Mouse (Mus musculus): Measurements from ENCODE around the gene Ebf1. TPM values are rescaled to one million over a fixed set of nuclear protein-coding genes. Genes with fewer than 3 reads are reported as not detected.

Ebf1 gene
- polyA plus RNA-seq, 1 experiment from 2014 or later = 30.7 TPM

GRCm38 (mm10) chr11:44811007-44811406 is 193.9 kb downstream of the Ebf1 start:
- no peak for ATAC-seq
- 67% methylated on average over 6 of the region's 6 CpGs for WGBS
- no peak overlapping the region for H3K4me3 ChIP-seq

GRCm38 (mm10) chr11:44812193-44812746 is 195.2 kb downstream of the Ebf1 start:
- no peak overlapping the region for H3K4me3 ChIP-seq
- H3K27ac ChIP-seq = no peak overlapping the region
- WGBS = 86% methylated on average over 5 of the region's 5 CpGs
- H3K4me1 ChIP-seq = 0 out of 2 replicates have a peak, but pooled peaks cover 3% of the 10 kb centered on the region
- ATAC-seq = no peak
- H3K9ac ChIP-seq = no peak overlapping the region
- H3K36me3 ChIP-seq (ENCODE audit: poor library complexity, severe bottlenecking) = no peaks in the 10 kb centered on the region
- H3K4me2 ChIP-seq = no peak overlapping the region
- no peaks in the 10 kb centered on the region for H3K9me3 ChIP-seq (replicated peaks)
- H3K27me3 ChIP-seq = peaks cover 30% of the 10 kb centered on the region

More at GRCm38 (mm10) chr11:44811007-44811406, 193.9 kb downstream of the Ebf1 start:
- H3K4me2 ChIP-seq = no peak overlapping the region
- H3K9ac ChIP-seq = no peak overlapping the region
- no peaks in the 10 kb centered on the region for H3K36me3 ChIP-seq (ENCODE audit: poor library complexity, severe bottlenecking)
- no peaks in the 10 kb centered on the region for H3K9me3 ChIP-seq (replicated peaks)
- H3K4me1 ChIP-seq = peaks cover 8% of the 10 kb centered on the region; the same call in 1 of the 2 replicates
- H3K27me3 ChIP-seq = peaks cover 30% of the 10 kb centered on the region
- H3K27ac ChIP-seq = no peak overlapping the region

GRCm38 (mm10) chr11:44813534-44813933 is 196.4 kb downstream of the Ebf1 start:
- Histone ChIP-seq H3K9ac (no peak overlapping the region), H3K36me3 (ENCODE audit: poor library complexity, severe bottlenecking) (no peaks in the 10 kb centered on the region), H3K9me3 (replicated peaks) (no peaks in the 10 kb centered on the region), H3K4me1 (0 out of 2 replicates have a peak, but pooled peaks cover 3% of the 10 kb centered on the region), H3K4me2 (no peak overlapping the region), H3K27me3 (peaks cover 33% of the 10 kb centered on the region), H3K4me3 (no peak overlapping the region), H3K27ac (no peak overlapping the region)
- no peak for ATAC-seq
- 83% methylated on average over 7 of the region's 7 CpGs for WGBS

GRCm38 (mm10) chr11:44814847-44815246 is 197.7 kb downstream of the Ebf1 start:
- ATAC-seq = no peak
- Histone ChIP-seq H3K4me1 (0 out of 2 replicates have a peak, but pooled peaks cover 3% of the 10 kb centered on the region), H3K27ac (no peak overlapping the region), H3K9ac (no peak overlapping the region), H3K27me3 (peaks cover 35% of the 10 kb centered on the region), H3K9me3 (replicated peaks) (no peaks in the 10 kb centered on the region), H3K4me2 (no peak overlapping the region), H3K36me3 (ENCODE audit: poor library complexity, severe bottlenecking) (no peaks in the 10 kb centered on the region), H3K4me3 (no peak overlapping the region)
- WGBS = 79% methylated on average over 5 of the region's 5 CpGs

GRCm38 (mm10) chr11:44815991-44816390 is 198.9 kb downstream of the Ebf1 start:
- H3K27me3 ChIP-seq = peaks cover 32% of the 10 kb centered on the region
- no peaks in the 10 kb centered on the region for H3K36me3 ChIP-seq (ENCODE audit: poor library complexity, severe bottlenecking)
- no peak overlapping the region for H3K9ac ChIP-seq
- no peaks in the 10 kb centered on the region for H3K9me3 ChIP-seq (replicated peaks)
- 0 out of 2 replicates have a peak, but pooled peaks cover 3% of the 10 kb centered on the region for H3K4me1 ChIP-seq
- ATAC-seq = no peak
- H3K4me2 ChIP-seq = no peak overlapping the region
- 50% methylated on average over 4 of the region's 4 CpGs for WGBS
- H3K27ac ChIP-seq = no peak overlapping the region
- H3K4me3 ChIP-seq = no peak overlapping the region

GRCm38 (mm10) chr11:44822312-44822711 is 205.2 kb downstream of the Ebf1 start:
- Histone ChIP-seq H3K4me3 (no peak overlapping the region), H3K9ac (no peak overlapping the region), H3K27ac (no peak overlapping the region), H3K36me3 (ENCODE audit: poor library complexity, severe bottlenecking) (no peaks in the 10 kb centered on the region), H3K27me3 (peaks cover 31% of the 10 kb centered on the region), H3K9me3 (replicated peaks) (no peaks in the 10 kb centered on the region), H3K4me1 (no peaks in the 10 kb centered on the region), H3K4me2 (no peak overlapping the region)
- ATAC-seq = peak; percentile 57; the same call in 1 of the 2 replicates

- Histone ChIP-seq H3K36me3 (ENCODE audit: poor library complexity, severe bottlenecking) (no peaks in the 10 kb centered on the region), H3K4me3 (peak overlapping the region; percentile 13), H3K27me3 (peaks cover 70% of the 10 kb centered on the region), H3K4me2 (peak overlapping the region; percentile 48), H3K9me3 (replicated peaks) (no peaks in the 10 kb centered on the region), H3K27ac (peak overlapping the region; percentile 48), H3K4me1 (peaks cover 23% of the 10 kb centered on the region), H3K9ac (peak overlapping the region; percentile 51)
- ATAC-seq = peak; percentile 22; the same call in 1 of the 2 replicates
- WGBS = 3% methylated on average over 14 of the region's 14 CpGs
Measured at GRCm38 (mm10) chr11:44832227-44832939, 215.3 kb downstream of the Ebf1 start.

GRCm38 (mm10) chr11:44832940-44833254 is 215.8 kb downstream of the Ebf1 start:
- Histone ChIP-seq H3K27me3 (peaks cover 68% of the 10 kb centered on the region), H3K36me3 (ENCODE audit: poor library complexity, severe bottlenecking) (no peaks in the 10 kb centered on the region), H3K9ac (peak overlapping the region; percentile 51; the same call in 1 of the 2 replicates), H3K4me1 (peaks cover 23% of the 10 kb centered on the region), H3K4me3 (peak overlapping the region; percentile 13), H3K9me3 (replicated peaks) (no peaks in the 10 kb centered on the region), H3K27ac (peak overlapping the region; percentile 48), H3K4me2 (peak overlapping the region; percentile 48)
- 2% methylated on average over 4 of the region's 4 CpGs for WGBS
- peak; percentile 76 for ATAC-seq

GRCm38 (mm10) chr11:44833351-44833996 is 216.4 kb downstream of the Ebf1 start:
- peaks cover 23% of the 10 kb centered on the region for H3K4me1 ChIP-seq
- H3K9me3 ChIP-seq (replicated peaks) = no peaks in the 10 kb centered on the region
- peaks cover 66% of the 10 kb centered on the region for H3K27me3 ChIP-seq
- no peaks in the 10 kb centered on the region for H3K36me3 ChIP-seq (ENCODE audit: poor library complexity, severe bottlenecking)
- H3K27ac ChIP-seq = peak overlapping the region; percentile 48
- H3K4me2 ChIP-seq = peak overlapping the region; percentile 48
- WGBS = 17% methylated on average over 18 of the region's 18 CpGs
- peak overlapping the region; percentile 13 for H3K4me3 ChIP-seq
- peak; percentile 52; the same call in 1 of the 2 replicates for ATAC-seq
- H3K9ac ChIP-seq = no peak overlapping the region

GRCm38 (mm10) chr11:44835166-44835565 is 218.0 kb downstream of the Ebf1 start:
- no peaks in the 10 kb centered on the region for H3K36me3 ChIP-seq (ENCODE audit: poor library complexity, severe bottlenecking)
- no peak for ATAC-seq
- peaks cover 23% of the 10 kb centered on the region for H3K4me1 ChIP-seq
- H3K27ac ChIP-seq = no peak overlapping the region
- no peak overlapping the region for H3K9ac ChIP-seq
- no peak overlapping the region for H3K4me3 ChIP-seq
- H3K27me3 ChIP-seq = peaks cover 66% of the 10 kb centered on the region
- no peaks in the 10 kb centered on the region for H3K9me3 ChIP-seq (replicated peaks)
- WGBS = 72% methylated on average over 5 of the region's 5 CpGs
- no peak overlapping the region for H3K4me2 ChIP-seq

- Histone ChIP-seq H3K4me3 (no peak overlapping the region), H3K4me2 (no peak overlapping the region), H3K4me1 (peaks cover 29% of the 10 kb centered on the region), H3K9ac (no peak overlapping the region), H3K27ac (no peak overlapping the region), H3K36me3 (ENCODE audit: poor library complexity, severe bottlenecking) (no peaks in the 10 kb centered on the region), H3K9me3 (replicated peaks) (no peaks in the 10 kb centered on the region), H3K27me3 (peaks cover 46% of the 10 kb centered on the region)
- WGBS = 68% methylated on average over 2 of the region's 2 CpGs
- no peak for ATAC-seq
Measured at GRCm38 (mm10) chr11:44837592-44837991, 220.5 kb downstream of the Ebf1 start.
